Mouse (Mus musculus): ENCODE results near the gene Grm4.

- 0 out of 2 replicates have a peak, but pooled peaks have one; percentile 12 for TF ChIP-seq POLR2A (IDR thresholded peaks at IDR 0.05; ENCODE audit: borderline replicate concordance, insufficient read depth, low read length)
- TF ChIP-seq CTCF (IDR thresholded peaks at IDR 0.05; ENCODE audit: borderline replicate concordance, insufficient read depth, low read depth, low read length), result peak; percentile 100
Measured at GRCm38 (mm10) chr17:27534718-27535117, 13.5 kb upstream of the Grm4 start.
